ENCODE assay signal across 25 mouse cellular contexts in genomic region chr3:145171390-145172060, GRCm38 (mm10).
"Had no signal": no experiment of that assay in that cellular context is flagged by ENCODE, and none has a peak within 500 bp of the region (broad histone marks: within the 10 kb centered on the region; RNA-seq: fewer than 3 reads in every experiment).

No protein-coding gene starts in this region.

- H3K27ac ChIP-seq: gastrocnemius, adult 2 months; heart, embryonic 10.5 days; hindbrain, embryonic 13.5 days; hindbrain, embryonic 15.5 days; hindbrain, postnatal 0 days; kidney, embryonic 15.5 days; kidney, postnatal 0 days; limb, embryonic 13.5 days; limb, embryonic 15.5 days had no signal

- H3K4me3 ChIP-seq: gastrocnemius, adult 2 months; heart, embryonic 10.5 days; heart, embryonic 12.5 days; hindbrain, embryonic 13.5 days; hindbrain, embryonic 15.5 days; kidney, embryonic 15.5 days; limb, embryonic 13.5 days; limb, embryonic 15.5 days had no signal

- H3K9me3 ChIP-seq: heart, embryonic 10.5 days; heart, embryonic 12.5 days; hindbrain, embryonic 13.5 days; hindbrain, embryonic 15.5 days; kidney, embryonic 15.5 days; limb, embryonic 13.5 days; limb, embryonic 15.5 days had no signal

- H3K27me3 ChIP-seq: heart, embryonic 12.5 days; hindbrain, embryonic 13.5 days; hindbrain, embryonic 15.5 days; kidney, embryonic 15.5 days; limb, embryonic 13.5 days; limb, embryonic 15.5 days had no signal

- H3K4me2 ChIP-seq: heart, embryonic 12.5 days; hindbrain, embryonic 13.5 days; hindbrain, embryonic 15.5 days; kidney, embryonic 15.5 days; limb, embryonic 13.5 days; limb, embryonic 15.5 days; liver, embryonic 11.5 days had no signal

- DNase-seq: gastrocnemius, adult 2 months; gastrocnemius, postnatal 10 days; gastrocnemius, postnatal 25 days; heart, adult 18-20 months; heart, postnatal 10 days; heart, postnatal 4 days; kidney, adult 11 months; kidney, adult 2 months; kidney, adult 9 months; kidney, postnatal 14 days; kidney, postnatal 36 days; layer of hippocampus, adult 9-11 months; layer of hippocampus, postnatal 36 days; left cerebral cortex, postnatal 4 days had no signal

- H3K9ac ChIP-seq: heart, embryonic 12.5 days; hindbrain, embryonic 13.5 days; hindbrain, embryonic 15.5 days; kidney, embryonic 15.5 days; limb, embryonic 13.5 days; limb, embryonic 15.5 days had no signal

- H3K4me1 ChIP-seq: heart, embryonic 10.5 days; hindbrain, embryonic 13.5 days; hindbrain, embryonic 15.5 days; kidney, embryonic 15.5 days had no signal

- H3K36me3 ChIP-seq: heart, embryonic 10.5 days; heart, embryonic 12.5 days; hindbrain, embryonic 13.5 days; hindbrain, embryonic 15.5 days; kidney, embryonic 15.5 days; limb, embryonic 13.5 days; limb, embryonic 15.5 days had no signal

- ATAC-seq: hindbrain, postnatal 0 days; intestine, embryonic 16.5 days had no signal
